Mouse (Mus musculus) thymus, adult 18-20 months (tissue): ENCODE results near the gene Erich6.
"Not testable (repeated sequence)": the region's sequence is repeated elsewhere in the genome, so short reads cannot be mapped to it uniquely, and the experiment has no call there.

Experiments used
- DNase-seq, 2 experiments: peaks; one replicate each; pipeline ENCODE4 v3.0.0; 2022; ENCODE audit warnings: mixed read lengths in 2 of 2

The Erich6 gene

GRCm38 (mm10) chr3:58631693-58632092 is 5.3 kb downstream of the Erich6 start:
- no peak for DNase-seq

GRCm38 (mm10) chr3:58624981-58625380 is 12.0 kb downstream of the Erich6 start:
- no peak for DNase-seq

- DNase-seq = no peak
Measured at GRCm38 (mm10) chr3:58622665-58623394, 14.2 kb downstream of the Erich6 start.

GRCm38 (mm10) chr3:58621066-58621465 is 15.9 kb downstream of the Erich6 start:
- DNase-seq = no peak

- DNase-seq = no peak
Measured at GRCm38 (mm10) chr3:58609985-58610384, 27.0 kb downstream of the Erich6 start.

GRCm38 (mm10) chr3:58608506-58608905 is 28.5 kb downstream of the Erich6 start:
- DNase-seq = no peak

GRCm38 (mm10) chr3:58593623-58594022 is 43.4 kb downstream of the Erich6 start:
- DNase-seq = no peak

GRCm38 (mm10) chr3:58592666-58593065 is 44.3 kb downstream of the Erich6 start:
- not testable (repeated sequence) for DNase-seq

GRCm38 (mm10) chr3:58590544-58590943 is 46.5 kb downstream of the Erich6 start:
- not testable (repeated sequence) for DNase-seq

GRCm38 (mm10) chr3:58582788-58583426 is 54.1 kb downstream of the Erich6 start:
- DNase-seq = no peak

- no peak for DNase-seq
Measured at GRCm38 (mm10) chr3:58582297-58582696, 54.7 kb downstream of the Erich6 start.

- no peak for DNase-seq
Measured at GRCm38 (mm10) chr3:58581530-58581929, 55.5 kb downstream of the Erich6 start.

GRCm38 (mm10) chr3:58577506-58578050 is 59.4 kb downstream of the Erich6 start:
- DNase-seq = no peak

GRCm38 (mm10) chr3:58577067-58577503 is 59.9 kb downstream of the Erich6 start:
- no peak for DNase-seq

- peak; percentile 91 for DNase-seq
Measured at GRCm38 (mm10) chr3:58576137-58577066, 60.6 kb downstream of the Erich6 start, which contains the start of gene Selenot. TSS of gene Selenot (plus strand) at chr3:58576636.

GRCm38 (mm10) chr3:58570821-58571220 is 66.2 kb downstream of the Erich6 start:
- DNase-seq = no peak
